Mouse (Mus musculus): Measurements from ENCODE around the gene Lrrc28. TPM values are rescaled to one million over a fixed set of nuclear protein-coding genes. Genes with fewer than 3 reads are reported as not detected.

Lrrc28 gene
- total and polyA plus RNA-seq, 2 experiments from 2014 or later = 25.8 to 61.4 TPM

DNA sequence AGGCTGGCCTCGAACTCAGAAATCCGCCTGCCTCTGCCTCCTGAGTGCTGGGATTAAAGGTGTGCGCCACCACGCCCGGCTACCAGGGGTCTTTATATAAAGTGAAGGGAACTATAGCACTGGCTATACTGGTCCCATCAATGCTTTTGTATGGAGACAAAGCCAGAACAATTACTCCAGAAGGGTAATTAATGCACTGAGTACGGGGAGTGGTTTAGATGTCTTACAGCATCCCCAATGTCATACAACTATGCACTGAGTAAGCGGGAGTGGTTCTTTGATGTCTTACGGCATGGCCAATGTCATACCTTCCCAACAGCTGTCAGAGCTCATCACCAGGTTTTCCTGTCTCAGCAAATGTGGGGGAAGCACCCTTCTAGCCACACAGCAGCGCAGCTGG, 2.1 kb downstream of the Lrrc28 start:
- Histone ChIP-seq H3K4me3 (ENCODE audit: low read depth, low read length) (no peak overlapping the region), H3K4me1 (ENCODE audit: insufficient read depth, low read length) (no peaks in the 10 kb centered on the region; the same call in 1 of the 2 replicates), H3K27ac (ENCODE audit: low read depth, low read length) (no peak overlapping the region), H3K9ac (replicated peaks; ENCODE audit: low read length, poor library complexity, severe bottlenecking) (no peak overlapping the region), H3K27me3 (ENCODE audit: insufficient read depth, low read length) (no peaks in the 10 kb centered on the region), H3K9me3 (ENCODE audit: low read length) (no peaks in the 10 kb centered on the region), H3K4me2 (ENCODE audit: low read depth, low read length, poor library complexity, severe bottlenecking) (no peak overlapping the region), H3K36me3 (ENCODE audit: insufficient read depth, low read length) (no peaks in the 10 kb centered on the region)
- TF ChIP-seq CTCF (IDR thresholded peaks at IDR 0.05) = no peak
- 91% methylated on average over 7 of the region's 9 CpGs for WGBS
- ATAC-seq (ENCODE audit: low FRiP score) (no peak), DNase-seq (ENCODE audit: low spot score) (no peak)

DNA sequence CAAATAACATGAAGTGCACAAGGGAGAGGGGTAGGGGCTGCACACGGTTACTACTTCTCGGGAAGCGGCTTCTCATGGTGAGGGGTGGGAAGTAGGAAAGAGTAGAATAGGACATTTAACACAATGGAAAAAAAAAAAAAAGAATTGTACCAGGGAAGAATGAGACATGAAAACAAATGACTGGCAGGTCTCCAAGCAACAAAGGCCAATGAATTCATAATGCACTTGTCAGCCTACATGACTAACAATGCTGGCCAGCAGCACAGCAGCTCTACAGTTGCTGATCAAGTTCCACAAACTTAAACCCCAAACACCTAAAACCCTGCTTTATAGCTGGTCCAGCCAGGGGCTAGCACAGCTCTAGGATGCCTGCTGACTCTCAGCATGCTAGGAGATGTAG, 6.1 kb downstream of the Lrrc28 start:
- no peak for TF ChIP-seq CTCF (IDR thresholded peaks at IDR 0.05)
- no peak for DNase-seq (ENCODE audit: low spot score)

DNA sequence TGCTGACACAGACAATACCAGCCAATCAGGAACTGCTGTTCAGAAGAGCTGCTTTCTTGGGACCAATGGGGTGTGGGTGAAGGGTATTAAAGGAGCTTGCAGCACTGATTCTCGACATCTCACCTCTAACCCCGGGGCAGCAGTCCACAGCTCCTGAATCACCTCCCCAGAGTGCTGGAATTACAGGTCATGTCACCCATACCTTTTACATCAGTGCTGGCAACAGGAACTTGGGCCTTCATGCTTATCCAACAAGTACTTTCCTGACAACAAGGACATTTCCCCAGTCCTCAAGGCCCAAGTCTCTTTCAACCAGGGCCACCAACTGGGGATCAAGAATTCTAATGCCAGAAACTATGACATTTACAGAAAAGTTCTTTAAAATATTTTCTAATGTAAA, 8.9 kb downstream of the Lrrc28 start:
- no peak for DNase-seq (ENCODE audit: low spot score)
- 70% methylated on average over 2 of the region's 2 CpGs for WGBS
- Histone ChIP-seq H3K36me3 (ENCODE audit: insufficient read depth, low read length) (0 out of 2 replicates have a peak, but pooled peaks cover 3% of the 10 kb centered on the region), H3K4me1 (ENCODE audit: insufficient read depth, low read length) (no peaks in the 10 kb centered on the region), H3K4me2 (ENCODE audit: low read depth, low read length, poor library complexity, severe bottlenecking) (no peak overlapping the region), H3K27me3 (ENCODE audit: insufficient read depth, low read length) (no peaks in the 10 kb centered on the region), H3K9ac (replicated peaks; ENCODE audit: low read length, poor library complexity, severe bottlenecking) (no peak overlapping the region), H3K9me3 (ENCODE audit: low read length) (no peaks in the 10 kb centered on the region), H3K27ac (ENCODE audit: low read depth, low read length) (no peak overlapping the region), H3K4me3 (ENCODE audit: low read depth, low read length) (no peak overlapping the region)
- ATAC-seq (ENCODE audit: low FRiP score) = no peak
- no peak for TF ChIP-seq CTCF (IDR thresholded peaks at IDR 0.05)

More for the DNA sequence above, 6.1 kb downstream of the Lrrc28 start:
- 56% methylated on average over 3 of the region's 3 CpGs for WGBS
- no peak overlapping the region for H3K4me3 ChIP-seq (ENCODE audit: low read depth, low read length)
- H3K4me1 ChIP-seq (ENCODE audit: insufficient read depth, low read length) = no peaks in the 10 kb centered on the region; the same call in 1 of the 2 replicates
- ATAC-seq (ENCODE audit: low FRiP score) = no peak
- H3K9me3 ChIP-seq (ENCODE audit: low read length) = no peaks in the 10 kb centered on the region
- H3K27me3 ChIP-seq (ENCODE audit: insufficient read depth, low read length) = no peaks in the 10 kb centered on the region
- H3K36me3 ChIP-seq (ENCODE audit: insufficient read depth, low read length) = 0 out of 2 replicates have a peak, but pooled peaks cover 3% of the 10 kb centered on the region
- H3K9ac ChIP-seq (replicated peaks; ENCODE audit: low read length, poor library complexity, severe bottlenecking) = no peak overlapping the region
- no peak overlapping the region for H3K4me2 ChIP-seq (ENCODE audit: low read depth, low read length, poor library complexity, severe bottlenecking)
- no peak overlapping the region for H3K27ac ChIP-seq (ENCODE audit: low read depth, low read length)

DNA sequence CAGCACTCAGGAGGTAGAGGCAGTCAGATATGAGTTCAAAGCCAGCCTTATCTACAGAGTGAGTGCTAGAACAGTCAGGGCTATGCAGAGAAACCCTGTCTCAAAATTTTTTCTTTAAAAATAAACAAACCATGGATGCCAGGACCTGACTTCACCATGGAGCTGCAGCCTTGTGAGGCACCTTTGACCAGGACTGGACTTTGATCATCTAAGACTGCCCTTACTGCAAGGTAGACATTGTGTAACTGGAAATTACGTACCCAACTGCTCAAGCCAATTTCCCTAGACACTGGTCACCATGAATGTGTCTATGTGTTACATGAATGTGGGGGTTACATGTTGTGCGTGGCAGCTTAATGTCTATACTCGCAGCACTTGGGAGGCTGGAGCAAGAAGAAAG, 10.9 kb downstream of the Lrrc28 start:
- no peaks in the 10 kb centered on the region for H3K9me3 ChIP-seq (ENCODE audit: low read length)
- DNase-seq (ENCODE audit: low spot score) = no peak
- no peak overlapping the region for H3K9ac ChIP-seq (replicated peaks; ENCODE audit: low read length, poor library complexity, severe bottlenecking)
- no peaks in the 10 kb centered on the region for H3K27me3 ChIP-seq (ENCODE audit: insufficient read depth, low read length)
- no peak for TF ChIP-seq CTCF (IDR thresholded peaks at IDR 0.05)
- ATAC-seq (ENCODE audit: low FRiP score) = no peak
- no peaks in the 10 kb centered on the region for H3K4me1 ChIP-seq (ENCODE audit: insufficient read depth, low read length)
- 95% methylated on average over 3 of the region's 3 CpGs for WGBS
- no peak overlapping the region for H3K27ac ChIP-seq (ENCODE audit: low read depth, low read length)
- H3K36me3 ChIP-seq (ENCODE audit: insufficient read depth, low read length) = 0 out of 2 replicates have a peak, but pooled peaks cover 3% of the 10 kb centered on the region
- H3K4me3 ChIP-seq (ENCODE audit: low read depth, low read length) = no peak overlapping the region
- no peak overlapping the region for H3K4me2 ChIP-seq (ENCODE audit: low read depth, low read length, poor library complexity, severe bottlenecking)

DNA sequence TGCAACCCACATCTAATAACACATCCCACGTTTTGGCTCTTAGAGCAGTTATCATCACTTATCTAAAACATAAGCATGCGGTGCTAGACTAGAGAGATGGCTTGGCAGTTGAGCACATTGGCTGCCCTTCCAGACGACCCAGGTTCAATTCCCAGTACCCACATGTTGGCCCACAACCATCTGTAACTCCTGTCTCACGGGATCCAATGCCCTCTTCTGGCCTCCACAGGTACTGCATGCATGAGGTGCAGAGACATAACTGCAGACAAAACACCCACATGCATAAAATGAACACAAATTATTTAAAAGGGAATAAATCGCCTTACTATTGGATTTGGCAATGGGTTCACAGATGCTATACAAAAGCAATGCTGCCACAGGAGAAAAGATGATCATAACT, 12.7 kb downstream of the Lrrc28 start:
- ATAC-seq (ENCODE audit: low FRiP score) (no peak), DNase-seq (ENCODE audit: low spot score) (no peak)
- Histone ChIP-seq H3K27ac (ENCODE audit: low read depth, low read length) (no peak overlapping the region), H3K9ac (replicated peaks; ENCODE audit: low read length, poor library complexity, severe bottlenecking) (no peak overlapping the region), H3K36me3 (ENCODE audit: insufficient read depth, low read length) (no peaks in the 10 kb centered on the region), H3K4me3 (ENCODE audit: low read depth, low read length) (no peak overlapping the region), H3K4me2 (ENCODE audit: low read depth, low read length, poor library complexity, severe bottlenecking) (no peak overlapping the region), H3K9me3 (ENCODE audit: low read length) (no peaks in the 10 kb centered on the region), H3K27me3 (ENCODE audit: insufficient read depth, low read length) (no peaks in the 10 kb centered on the region), H3K4me1 (ENCODE audit: insufficient read depth, low read length) (no peaks in the 10 kb centered on the region)
- WGBS = 83% methylated on average over 5 of the region's 5 CpGs
- peak; percentile 62 for TF ChIP-seq CTCF (IDR thresholded peaks at IDR 0.05)

DNA sequence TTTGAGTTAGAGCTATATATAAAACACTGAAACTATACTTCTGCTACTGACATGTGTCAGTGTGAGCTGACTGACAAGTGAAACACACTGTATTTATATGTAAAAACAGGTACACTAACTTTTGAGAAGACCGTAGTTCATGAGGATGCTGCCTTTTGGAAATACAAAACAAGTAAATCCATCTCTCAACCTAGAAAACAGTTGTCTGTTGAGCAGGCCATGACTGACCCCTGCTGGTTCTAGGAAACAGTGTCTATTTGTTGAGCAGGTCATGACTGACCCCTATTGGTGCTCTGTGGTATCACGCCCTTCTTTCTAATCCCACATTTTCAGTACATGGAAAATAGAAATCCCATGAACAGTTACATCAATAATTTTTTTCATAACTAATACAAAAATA, 14.3 kb downstream of the Lrrc28 start:
- WGBS = 17% methylated on average over 2 of the region's 2 CpGs
- H3K4me3 ChIP-seq (ENCODE audit: low read depth, low read length) = no peak overlapping the region
- peak; percentile 92 for DNase-seq (ENCODE audit: low spot score)
- peak; percentile 100 for TF ChIP-seq CTCF (IDR thresholded peaks at IDR 0.05)
- no peaks in the 10 kb centered on the region for H3K27me3 ChIP-seq (ENCODE audit: insufficient read depth, low read length)
- H3K36me3 ChIP-seq (ENCODE audit: insufficient read depth, low read length) = 0 out of 2 replicates have a peak, but pooled peaks cover 3% of the 10 kb centered on the region
- no peak overlapping the region for H3K27ac ChIP-seq (ENCODE audit: low read depth, low read length)
- no peaks in the 10 kb centered on the region for H3K4me1 ChIP-seq (ENCODE audit: insufficient read depth, low read length)
- no peak overlapping the region for H3K4me2 ChIP-seq (ENCODE audit: low read depth, low read length, poor library complexity, severe bottlenecking)
- H3K9me3 ChIP-seq (ENCODE audit: low read length) = no peaks in the 10 kb centered on the region
- H3K9ac ChIP-seq (replicated peaks; ENCODE audit: low read length, poor library complexity, severe bottlenecking) = no peak overlapping the region
- ATAC-seq (ENCODE audit: low FRiP score) = 0 out of 2 replicates have a peak, but pooled peaks have one; percentile 68
